Mouse (Mus musculus) heart, postnatal 0 days (tissue): Measurements from ENCODE around the gene Gm17334. TPM values are rescaled to one million over a fixed set of nuclear protein-coding genes. Genes with fewer than 3 reads are reported as not detected.
"Not testable (repeated sequence)": the region's sequence is repeated elsewhere in the genome, so short reads cannot be mapped to it uniquely, and the experiment has no call there.

Experiments
- ATAC-seq: fragments of 200-750 bp; cut with Nextera tagmentation; 2 replicates; pipeline ENCODE4 v1.8.0; 2017; ENCODE audit warnings: low read depth, moderate number of reproducible peaks, moderate library complexity; ENCODE audit not compliant: insufficient read depth
- DNase-seq: peaks from one replicate; pipeline ENCODE4 v3.0.0-alpha.2; 2016; ENCODE audit warnings: low spot score
- H3K27ac ChIP-seq: fragments of 300-500 bp; sonication (generic); 2 replicates; pipeline ENCODE4 v1.5.1; 2014; ENCODE audit warnings: low read depth, mild to moderate bottlenecking
- H3K27me3 ChIP-seq: fragments of 300-500 bp; sonication (generic); 2 replicates; pipeline ENCODE4 v1.6.1; 2014; ENCODE audit warnings: low read length, mixed read lengths; ENCODE audit not compliant: control insufficient read depth, insufficient read depth
- H3K36me3 ChIP-seq: fragments of 300-500 bp; sonication (generic); replicated peaks from 2 replicates; pipeline ENCODE4 v1.6.1; 2014; ENCODE audit warnings: low read length, mixed read lengths; ENCODE audit not compliant: control insufficient read depth, insufficient read depth
- H3K4me1 ChIP-seq: fragments of 300-500 bp; sonication (generic); 2 replicates; pipeline ENCODE4 v1.6.1; 2014; ENCODE audit warnings: antibody characterized with exemption; ENCODE audit not compliant: control insufficient read depth, insufficient read depth
- H3K4me2 ChIP-seq: fragments of 300-500 bp; sonication (generic); 2 replicates; pipeline ENCODE4 v1.6.1; 2014; ENCODE audit warnings: low read depth, mild to moderate bottlenecking, low read length, moderate library complexity
- H3K4me3 ChIP-seq: fragments of 300-500 bp; sonication (generic); 2 replicates; pipeline ENCODE4 v1.5.1; 2014; ENCODE audit warnings: low read depth, low read length
- H3K9ac ChIP-seq: fragments of 300-500 bp; sonication (generic); replicated peaks from 2 replicates; pipeline ENCODE4 v1.6.1; 2014; ENCODE audit warnings: low read depth, low read length, mixed read lengths
- H3K9me3 ChIP-seq: fragments of 300-500 bp; sonication (generic); replicated peaks from 2 replicates; pipeline ENCODE4 v1.6.1; 2016; ENCODE audit warnings: low read length; ENCODE audit not compliant: control insufficient read depth
- CTCF ChIP-seq: IDR thresholded peaks from 2 replicates; pipeline ENCODE4 v1.5.1; 2016; ENCODE audit warnings: antibody characterized with exemption, control low read depth, low read depth
- EP300 ChIP-seq: IDR thresholded peaks from 2 replicates; pipeline ENCODE4 v1.6.1; 2016; ENCODE audit warnings: antibody characterized with exemption, low read depth
- WGBS: fragments of 180-500 bp; shearing (Covaris S2); extraction: QIAGEN DNeasy Blood & Tissue Kit; methylation state at CpG from one replicate; pipeline ENCODE4 v1.1.7; 2014; 5-methylcytosine and 5-hydroxymethylcytosine counted together
- polyA plus RNA-seq: library from polyadenylated mRNA; unstranded; fragments of >200 nt; fragmentation: Nextera tagmentation; extraction: Ambion mirVana; gene quantifications from 2 replicates; pipeline ENCODE4 v1.2.1, GENCODE M21; 2015
- total RNA-seq: library from RNA; depleted of rRNA; stranded (reverse); fragments of >200 nt; gene quantifications from 2 replicates; pipeline ENCODE4 v1.2.3, GENCODE M21; 2014; ENCODE audit warnings: low replicate concordance

Gm17334 gene
- total and polyA plus RNA-seq, 2 experiments from 2014 or later: not detected

DNA sequence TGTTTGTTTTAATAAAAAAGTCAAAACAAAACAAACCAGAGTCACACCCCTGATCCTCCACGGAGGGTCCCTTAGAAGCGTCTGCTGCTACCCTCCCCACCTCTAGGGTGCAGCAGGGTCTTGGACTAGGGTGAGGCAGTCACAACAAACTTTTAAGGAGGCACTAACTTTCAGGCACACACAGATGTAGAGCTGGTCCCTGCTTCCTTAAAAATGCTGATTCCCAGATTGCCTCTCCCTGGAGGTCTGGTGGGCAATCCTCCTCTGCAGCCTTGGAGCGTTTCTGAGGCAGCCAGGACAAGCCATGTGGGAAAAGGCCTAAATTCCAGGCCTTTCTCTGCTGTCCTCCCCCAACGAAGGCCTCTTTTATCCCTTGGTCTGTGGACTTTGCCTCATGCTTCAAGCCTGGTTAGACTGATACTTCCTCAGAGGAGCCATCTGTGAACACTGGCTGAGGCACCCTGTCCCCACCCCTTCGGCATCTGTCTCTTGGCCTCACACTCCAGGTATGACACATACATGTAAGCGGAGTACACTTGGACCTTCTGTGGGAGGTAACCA lies 14.1 kb downstream of the Gm17334 start:
- WGBS: 52% methylated on average over 6 of the region's 6 CpGs

DNA sequence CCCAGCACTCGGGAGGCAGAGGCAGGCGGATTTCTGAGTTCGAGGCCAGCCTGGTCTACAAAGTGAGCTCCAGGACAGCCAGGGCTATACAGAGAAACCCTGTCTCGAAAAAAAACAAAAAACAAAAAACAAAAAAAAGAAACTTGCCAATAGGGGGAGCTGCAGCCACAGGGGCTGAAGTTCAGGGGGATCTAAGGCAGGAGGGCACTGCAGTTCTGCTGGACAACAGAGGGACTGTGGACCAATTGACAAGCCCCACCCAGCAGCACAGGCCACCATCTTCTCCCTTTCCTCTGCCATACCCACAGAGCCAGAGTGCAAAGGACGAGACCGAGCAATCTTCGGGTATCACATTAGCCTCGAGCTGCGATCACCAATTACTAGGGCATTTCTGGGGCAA lies 15.0 kb downstream of the Gm17334 start:
- H3K9me3 ChIP-seq, ATAC-seq, H3K27ac ChIP-seq, H3K27me3 ChIP-seq, H3K36me3 ChIP-seq, H3K9ac ChIP-seq, H3K4me3 ChIP-seq, DNase-seq, H3K4me2 ChIP-seq: not testable (repeated sequence)
- peak; percentile 39; the same call in 1 of the 2 replicates for TF ChIP-seq CTCF
- 71% methylated on average over 8 of the region's 9 CpGs for WGBS
- peaks cover 31% of the 10 kb centered on the region for H3K4me1 ChIP-seq

More for the DNA sequence above, 14.1 kb downstream of the Gm17334 start:
- Histone ChIP-seq H3K4me3 (no peak overlapping the region), H3K36me3 (no peaks in the 10 kb centered on the region), H3K27me3 (no peaks in the 10 kb centered on the region), H3K9ac (0 out of 2 replicates have a peak overlapping the region, but pooled peaks have one; percentile 4), H3K4me2 (no peak overlapping the region), H3K4me1 (peaks cover 38% of the 10 kb centered on the region), H3K9me3 (no peaks in the 10 kb centered on the region), H3K27ac (peak overlapping the region; percentile 54)
- no peak for ATAC-seq
- peak; percentile 30 for DNase-seq
- TF ChIP-seq EP300 (no peak), CTCF (peak; percentile 46)

DNA sequence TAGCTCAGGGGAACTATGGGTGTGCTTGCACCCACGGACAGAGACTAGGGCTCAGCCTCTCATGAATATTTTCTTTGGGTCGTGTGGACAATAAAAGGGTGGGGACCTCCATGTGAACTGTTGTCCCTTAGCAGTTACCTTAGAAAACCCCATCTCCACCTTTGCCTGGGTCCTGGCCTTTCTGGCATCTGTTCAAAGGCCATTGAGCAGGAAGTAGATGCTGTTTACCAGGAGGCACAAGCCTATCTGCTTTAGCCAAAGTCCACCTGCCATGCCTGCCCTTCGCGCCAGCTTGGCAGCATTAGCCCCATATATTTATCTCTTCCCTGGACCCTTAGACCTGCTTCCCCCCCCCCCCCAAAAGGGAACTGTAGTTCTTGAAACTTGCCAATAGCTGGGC lies 15.4 kb downstream of the Gm17334 start:
- no peak overlapping the region for H3K4me3 ChIP-seq
- no peaks in the 10 kb centered on the region for H3K9me3 ChIP-seq
- no peak for TF ChIP-seq EP300
- H3K4me1 ChIP-seq: peaks cover 28% of the 10 kb centered on the region
- H3K27me3 ChIP-seq: no peaks in the 10 kb centered on the region
- no peak overlapping the region for H3K9ac ChIP-seq
- H3K27ac ChIP-seq: no peak overlapping the region
- 89% methylated on average over 4 of the region's 4 CpGs for WGBS
- no peak overlapping the region for H3K4me2 ChIP-seq
- no peaks in the 10 kb centered on the region for H3K36me3 ChIP-seq
- ATAC-seq (no peak), DNase-seq (no peak)

DNA sequence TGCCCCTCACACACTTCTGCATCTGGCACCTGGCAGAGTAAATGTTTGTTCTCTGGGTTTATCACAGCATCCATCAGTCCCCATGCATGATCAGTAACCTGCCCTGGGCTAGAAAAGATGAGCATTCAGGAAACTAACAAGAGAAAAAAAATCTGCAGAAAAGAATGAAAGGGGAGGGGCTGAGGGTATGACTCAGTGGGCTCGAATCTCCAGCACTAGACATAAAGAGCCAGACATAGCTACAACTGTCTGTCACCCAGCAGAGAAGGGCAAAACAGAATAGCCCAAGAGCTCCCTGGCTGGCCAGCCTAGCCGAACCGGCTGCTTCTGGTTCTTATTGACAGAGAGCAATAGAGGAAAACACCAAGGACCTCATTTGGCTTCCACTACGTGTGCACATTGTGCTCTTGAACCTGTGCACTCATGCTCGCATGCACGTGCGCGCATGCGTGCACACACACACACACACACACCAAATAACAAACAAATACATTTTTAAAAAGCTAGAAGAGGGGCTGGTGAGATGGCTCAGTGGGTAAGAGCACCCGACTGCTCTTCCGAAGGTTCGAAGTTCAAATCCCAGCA lies 17.9 kb downstream of the Gm17334 start:
- 79% methylated on average over 12 of the region's 12 CpGs for WGBS
- no peak for TF ChIP-seq CTCF
- no peak for TF ChIP-seq EP300
- no peak for ATAC-seq

GRCm38 (mm10) chr11:53749716-53750352 lies 23.2 kb downstream of the Gm17334 start:
- no peak for TF ChIP-seq CTCF
- no peak for TF ChIP-seq EP300
- WGBS: 50% methylated on average over 5 of the region's 5 CpGs

More for the DNA sequence above, 17.9 kb downstream of the Gm17334 start:
- Histone ChIP-seq H3K4me3 (no peak overlapping the region), H3K4me2 (no peak overlapping the region), H3K27me3 (no peaks in the 10 kb centered on the region), H3K27ac (no peak overlapping the region), H3K9me3 (no peaks in the 10 kb centered on the region), H3K36me3 (no peaks in the 10 kb centered on the region), H3K4me1 (peaks cover 13% of the 10 kb centered on the region; the same call in 1 of the 2 replicates), H3K9ac (no peak overlapping the region)
- no peak for DNase-seq

More at GRCm38 (mm10) chr11:53749716-53750352, 23.2 kb downstream of the Gm17334 start:
- H3K4me2 ChIP-seq: no peak overlapping the region
- no peak overlapping the region for H3K4me3 ChIP-seq
- no peaks in the 10 kb centered on the region for H3K27me3 ChIP-seq
- no peak overlapping the region for H3K9ac ChIP-seq
- H3K9me3 ChIP-seq: no peaks in the 10 kb centered on the region
- no peaks in the 10 kb centered on the region for H3K4me1 ChIP-seq
- ATAC-seq (no peak), DNase-seq (no peak)
- H3K36me3 ChIP-seq: no peaks in the 10 kb centered on the region
- H3K27ac ChIP-seq: no peak overlapping the region
